Mouse (Mus musculus) CH12.LX (cell line): ENCODE measurements at regions not wholly inside any gene's neighbourhood (a gene's known extent, or its start where the extent isn't known, plus 50 kb on each side); places are given as distances from the start of the nearest gene placed in this dataset.

Experiments
- DNase-seq: peaks from one replicate; pipeline ENCODE4 v3.0.0-alpha.2; 2013; ENCODE audit errors: extremely low read depth
- H3K27ac ChIP-seq: 2 replicates; pipeline ENCODE4 v1.5.1; 2012; ENCODE audit warnings: low read depth, mild to moderate bottlenecking, control low read depth, moderate library complexity; ENCODE audit not compliant: insufficient read depth
- H3K27me3 ChIP-seq: replicated peaks from 2 replicates; pipeline ENCODE3; 2012; ENCODE audit warnings: inconsistent platforms
- H3K36me3 ChIP-seq, 2 experiments: replicated peaks in 1 of 2; 2 replicates each; pipeline versions ENCODE3 to v1.6.1; 2012; ENCODE audit warnings: inconsistent platforms in 1 of 2, low read length in 1 of 2, mild to moderate bottlenecking in 1 of 2, mixed read lengths in 1 of 2, moderate library complexity in 1 of 2; ENCODE audit not compliant: control insufficient read depth in 1 of 2, insufficient read depth in 1 of 2
- H3K4me1 ChIP-seq, 2 experiments: 2 replicates each; pipeline ENCODE4 v1.6.1; 2012; ENCODE audit warnings: inconsistent platforms in 1 of 2, moderate library complexity in 1 of 2; ENCODE audit not compliant: insufficient read depth in 2 of 2, control insufficient read depth in 1 of 2
- H3K4me2 ChIP-seq: 2 replicates; pipeline ENCODE4 v1.6.1; 2012; ENCODE audit warnings: low read depth, mild to moderate bottlenecking, control low read depth; ENCODE audit not compliant: poor library complexity, insufficient read depth, severe bottlenecking
- H3K4me3 ChIP-seq, 3 experiments: fragments of 150-350 bp in 1 of 3; sonication (generic) in 1 of 3; replicated peaks in 1 of 3; 2 replicates each; pipeline versions ENCODE3 to v1.5.1; 2011 to 2012; ENCODE audit warnings: low read depth in 2 of 3, low read length in 2 of 3, mild to moderate bottlenecking in 2 of 3, moderate library complexity in 2 of 3, control low read depth in 1 of 3, improper control_type of control experiment in 1 of 3, inconsistent platforms in 1 of 3, mixed read lengths in 1 of 3; ENCODE audit not compliant: poor library complexity in 1 of 3
- H3K79me2 ChIP-seq: replicated peaks from 2 replicates; pipeline ENCODE4 v1.6.1; 2012; ENCODE audit warnings: mild to moderate bottlenecking, moderate library complexity; ENCODE audit not compliant: control insufficient read depth, poor library complexity, insufficient read depth, severe bottlenecking; ENCODE audit errors: extremely low read depth
- H3K9ac ChIP-seq: 2 replicates; pipeline ENCODE4 v1.6.1; 2012; ENCODE audit warnings: low read depth, mild to moderate bottlenecking, control low read depth, moderate library complexity; ENCODE audit not compliant: insufficient read depth
- H3K9me3 ChIP-seq: replicated peaks from 2 replicates; pipeline ENCODE3; 2012; ENCODE audit warnings: low read length, inconsistent platforms, mixed read lengths
- CHD1 ChIP-seq: IDR thresholded peaks from 2 replicates; pipeline ENCODE4 v1.6.1; 2012; ENCODE audit warnings: low read depth, low read length, improper control_type of control experiment, inconsistent platforms
- CTCF ChIP-seq, 2 experiments: IDR thresholded peaks in 1 of 2; conservative IDR thresholded peaks in 1 of 2; 2 replicates each; pipeline ENCODE4 v1.5.1; 2011 to 2012; ENCODE audit warnings: low read depth in 2 of 2, low read length in 2 of 2, improper control_type of control experiment in 1 of 2, inconsistent platforms in 1 of 2, mild to moderate bottlenecking in 1 of 2, moderate library complexity in 1 of 2
- E2F4 ChIP-seq: IDR thresholded peaks from 2 replicates; pipeline ENCODE4 v1.6.1; 2011; ENCODE audit warnings: low read depth, low read length, improper control_type of control experiment; ENCODE audit not compliant: insufficient replicate concordance
- ELF1 ChIP-seq: IDR thresholded peaks from 2 replicates; pipeline ENCODE4 v1.6.1; 2014; ENCODE audit warnings: low read depth, mild to moderate bottlenecking, inconsistent platforms, low read length, improper control_type of control experiment
- ETS1 ChIP-seq: conservative IDR thresholded peaks from 2 replicates; pipeline ENCODE4 v1.6.1; 2012; ENCODE audit warnings: low read depth, mild to moderate bottlenecking, inconsistent platforms, low read length, improper control_type of control experiment, moderate library complexity
- HCFC1 ChIP-seq: IDR thresholded peaks from 2 replicates; pipeline ENCODE4 v1.6.1; 2012; ENCODE audit warnings: low read depth, mild to moderate bottlenecking, inconsistent platforms, low read length, improper control_type of control experiment
- IRF4 ChIP-seq: IDR thresholded peaks from 2 replicates; pipeline ENCODE4 v1.6.1; 2014; ENCODE audit warnings: low read depth, mild to moderate bottlenecking, inconsistent platforms, low read length, improper control_type of control experiment
- JUND ChIP-seq: conservative IDR thresholded peaks from 2 replicates; pipeline ENCODE4 v1.6.1; 2011; ENCODE audit warnings: low read depth, low read length, improper control_type of control experiment
- MAFK ChIP-seq: IDR thresholded peaks from 2 replicates; pipeline ENCODE4 v1.6.1; 2011; ENCODE audit warnings: low read length, improper control_type of control experiment; ENCODE audit not compliant: insufficient replicate concordance
- MEF2A ChIP-seq: IDR thresholded peaks from 2 replicates; pipeline ENCODE4 v1.6.1; 2014; ENCODE audit warnings: low read depth, mild to moderate bottlenecking, inconsistent platforms, low read length, improper control_type of control experiment, borderline replicate concordance
- MXI1 ChIP-seq: IDR thresholded peaks from 2 replicates; pipeline ENCODE4 v1.6.1; 2011; ENCODE audit warnings: mild to moderate bottlenecking, low read depth, low read length, improper control_type of control experiment
- POLR2A ChIP-seq: IDR thresholded peaks from 2 replicates; pipeline ENCODE4 v1.6.1; 2011; ENCODE audit warnings: low read depth, mild to moderate bottlenecking, improper control_type of control experiment, low read length
- RAD21 ChIP-seq: IDR thresholded peaks from 2 replicates; pipeline ENCODE4 v1.6.1; 2011; ENCODE audit warnings: low read depth, mild to moderate bottlenecking, low read length, improper control_type of control experiment, moderate library complexity
- RCOR1 ChIP-seq: conservative IDR thresholded peaks from 2 replicates; pipeline ENCODE4 v1.6.1; 2012; ENCODE audit warnings: low read depth, mild to moderate bottlenecking, inconsistent platforms, low read length, improper control_type of control experiment
- SIN3A ChIP-seq: IDR thresholded peaks from 2 replicates; pipeline ENCODE4 v1.6.1; 2012; ENCODE audit warnings: low read length, improper control_type of control experiment, inconsistent platforms
- SMC3 ChIP-seq: IDR thresholded peaks from 2 replicates; pipeline ENCODE4 v1.6.1; 2011; ENCODE audit warnings: low read depth, low read length, improper control_type of control experiment
- TCF12 ChIP-seq: IDR thresholded peaks from 2 replicates; pipeline ENCODE4 v1.6.1; 2014; ENCODE audit warnings: low read depth, mild to moderate bottlenecking, inconsistent platforms, low read length, improper control_type of control experiment
- UBTF ChIP-seq: IDR thresholded peaks from 2 replicates; pipeline ENCODE4 v1.6.1; 2012; ENCODE audit warnings: low read depth, mild to moderate bottlenecking, inconsistent platforms, low read length, improper control_type of control experiment, moderate library complexity
- ZC3H11A ChIP-seq: IDR thresholded peaks from 2 replicates; pipeline ENCODE4 v1.6.1; 2012; ENCODE audit warnings: low read depth, mild to moderate bottlenecking, inconsistent platforms, low read length, improper control_type of control experiment
- ZMIZ1 ChIP-seq: IDR thresholded peaks from 2 replicates; pipeline ENCODE4 v1.6.1; 2012; ENCODE audit warnings: low read depth, mild to moderate bottlenecking, inconsistent platforms, low read length, improper control_type of control experiment
- ZNF384 ChIP-seq: IDR thresholded peaks from 2 replicates; pipeline ENCODE4 v1.6.1; 2012; ENCODE audit warnings: low read depth, low read length, improper control_type of control experiment, inconsistent platforms
- dilution Hi-C: fragments of 300-500 bp; cut with MboI; formaldehyde crosslinking; loops from 2 replicates; pipeline ENCODE4 v1.14.3; 2020; ENCODE audit warnings: low sequenced_read_pairs; ENCODE audit not compliant: extremely low pct_unique_long_range_greater_than_20kb, extremely low pct_ligation_motif_present
- in situ Hi-C: fragments of 300-500 bp; cut with MboI; formaldehyde crosslinking; loops from 3 replicates; pipeline ENCODE4 v1.14.3; 2019; ENCODE audit warnings: low sequenced_read_pairs, low pct_ligation_motif_present, low pct_unique_long_range_greater_than_20kb, mixed read lengths

DNA sequence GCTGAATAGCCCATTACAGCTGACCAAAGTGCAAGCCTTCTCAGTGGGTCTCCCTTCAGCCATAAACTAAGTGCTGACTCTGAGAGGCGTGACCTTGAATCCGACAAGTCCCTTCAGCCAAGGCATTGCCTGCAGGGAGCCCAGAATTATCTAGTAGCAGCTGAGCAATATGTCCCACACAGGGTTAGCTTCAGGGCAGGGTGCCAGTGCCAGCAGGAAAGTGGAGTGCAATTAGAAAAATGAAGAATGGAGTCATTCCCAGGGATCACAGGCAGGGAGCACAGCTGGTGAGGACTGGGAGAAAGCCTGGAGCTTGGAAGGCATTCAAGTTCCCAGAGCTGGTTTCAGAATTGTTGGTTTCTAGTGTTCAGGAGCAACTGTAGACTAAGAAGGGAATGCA lies 135.3 kb upstream of the Gm4737 start:
- Histone ChIP-seq H3K79me2 (no peaks in the 10 kb centered on the region), H3K4me1 (no peaks in the 10 kb centered on the region), H3K36me3 (no peaks in the 10 kb centered on the region), H3K9me3 (peaks cover 33% of the 10 kb centered on the region), H3K27ac (no peak overlapping the region), H3K4me2 (no peak overlapping the region), H3K9ac (no peak overlapping the region), H3K27me3 (no peaks in the 10 kb centered on the region), H3K4me3 (no peak overlapping the region)
- in situ Hi-C loops = no loop called here
- dilution Hi-C loops = no loop called here
- no peak for TF ChIP-seq ZMIZ1
- TF ChIP-seq HCFC1 = no peak
- no peak for TF ChIP-seq SIN3A
- TF ChIP-seq MXI1 = no peak
- no peak for TF ChIP-seq IRF4
- TF ChIP-seq RCOR1 = no peak
- TF ChIP-seq POLR2A = no peak
- TF ChIP-seq CHD1 = no peak
- TF ChIP-seq ETS1 = no peak
- no peak for TF ChIP-seq JUND
- no peak for TF ChIP-seq TCF12
- no peak for TF ChIP-seq CTCF (conservative IDR thresholded peaks at IDR 0.05 in 1 of 2, IDR thresholded peaks at IDR 0.05 in 1 of 2; ENCODE audit: low read depth in 2 of 2, low read length in 2 of 2)
- no peak for TF ChIP-seq ZC3H11A
- no peak for TF ChIP-seq E2F4
- no peak for TF ChIP-seq ELF1
- no peak for TF ChIP-seq MEF2A
- TF ChIP-seq SMC3 = no peak
- no peak for TF ChIP-seq ZNF384
- no peak for TF ChIP-seq RAD21
- DNase-seq = no peak

DNA sequence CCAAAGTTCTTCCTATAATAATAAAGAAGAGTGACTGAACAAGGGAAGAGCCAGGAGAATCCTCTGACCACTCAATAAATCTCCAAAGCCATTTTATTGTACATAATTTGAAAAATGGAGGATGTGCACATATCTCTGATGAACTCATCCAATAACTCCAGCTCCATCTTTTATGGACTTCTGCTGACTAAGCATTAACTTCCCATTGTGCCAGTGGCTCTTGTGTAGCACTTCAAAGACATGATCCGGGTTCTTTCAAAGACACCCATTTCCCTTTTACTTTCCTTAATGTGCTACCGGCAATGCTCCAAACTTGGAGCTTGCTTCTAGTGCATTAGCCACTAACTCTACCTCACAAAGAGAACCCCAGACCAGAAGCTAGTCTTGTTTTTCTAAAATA lies 112.7 kb upstream of the Gm4737 start:
- H3K4me2 ChIP-seq = no peak overlapping the region
- dilution Hi-C loops = no loop called here
- H3K4me3 ChIP-seq = no peak overlapping the region
- H3K9ac ChIP-seq = no peak overlapping the region
- DNase-seq = no peak
- H3K27me3 ChIP-seq = no peaks in the 10 kb centered on the region
- TF ChIP-seq MAFK = peak; percentile 68; the same call in 1 of the 2 replicates
- TF ChIP-seq UBTF = no peak
- H3K36me3 ChIP-seq = no peaks in the 10 kb centered on the region
- H3K27ac ChIP-seq = no peak overlapping the region
- no peaks in the 10 kb centered on the region for H3K4me1 ChIP-seq
- no peaks in the 10 kb centered on the region for H3K79me2 ChIP-seq
- in situ Hi-C loops = no loop called here
- H3K9me3 ChIP-seq = peaks cover 24% of the 10 kb centered on the region
